10 mouse cellular contexts compared by ENCODE assay signal in genomic region chr11:121706521-121707005, GRCm38 (mm10). TPM values are rescaled to one million over a fixed set of nuclear protein-coding genes. Genes with fewer than 3 reads are reported as not detected.
DNase-seq lines count a peak whose midpoint lies in the region; ATAC-seq lines count a peak whose summit lies in the region.
"Had no signal": no experiment of that assay in that cellular context is flagged by ENCODE, and none has a peak within 500 bp of the region (broad histone marks: within the 10 kb centered on the region; RNA-seq: fewer than 3 reads in every experiment).

No protein-coding gene starts in this region.

- peak; percentile 27 to 36 for DNase-seq in left cerebral cortex, postnatal 36 days (ENCODE audit: low spot score in 2 of 2)
- DNase-seq in left cerebral cortex, adult 8-10 months (ENCODE audit: low spot score in 2 of 2) = no peak
- DNase-seq in NIH3T3 (ENCODE audit: low read depth) = peak; percentile 59
- peak; percentile 41 for DNase-seq in telencephalon, adult 2 months (ENCODE audit: low read depth, low spot score)
- DNase-seq in midbrain, embryonic 11.5 days (ENCODE audit: low spot score, missing footprints) = no peak
- no peak for DNase-seq in neural tube, embryonic 10.5 days (ENCODE audit: extremely low spot score, low spot score)
- no peak for DNase-seq in testis, postnatal 14 days (ENCODE audit: low spot score)
- DNase-seq: adrenal gland, postnatal 10 days; gastrocnemius, postnatal 25 days had no signal

- H3K27ac ChIP-seq in limb, embryonic 12.5 days = peak overlapping the region; percentile 29; the same call in 1 of the 2 replicates
- no peak overlapping the region for H3K27ac ChIP-seq in midbrain, embryonic 11.5 days (ENCODE audit: low read depth, low read length)

- no peaks in the 10 kb centered on the region for H3K9me3 ChIP-seq in limb, embryonic 12.5 days
- H3K9me3 ChIP-seq in midbrain, embryonic 11.5 days (ENCODE audit: control insufficient read depth, low read length) = no peaks in the 10 kb centered on the region

- WGBS in limb, embryonic 12.5 days = 15% methylated on average over 7 of the region's 7 CpGs
- 51% methylated on average over 7 of the region's 7 CpGs for WGBS in midbrain, embryonic 11.5 days

- H3K4me2 ChIP-seq in limb, embryonic 12.5 days = peak overlapping the region; percentile 19; the same call in 1 of the 2 replicates
- no peak overlapping the region for H3K4me2 ChIP-seq in midbrain, embryonic 11.5 days

- H3K4me1 ChIP-seq in limb, embryonic 12.5 days (replicated peaks) = peaks cover 42% of the 10 kb centered on the region
- H3K4me1 ChIP-seq in midbrain, embryonic 11.5 days (ENCODE audit: control insufficient read depth, insufficient read depth, low read length) = peaks cover 10% of the 10 kb centered on the region

- H3K9ac ChIP-seq in limb, embryonic 12.5 days (replicated peaks) = no peak overlapping the region
- H3K9ac ChIP-seq in midbrain, embryonic 11.5 days (ENCODE audit: low read length) = no peak overlapping the region

- ATAC-seq in limb, embryonic 12.5 days (ENCODE audit: insufficient number of reproducible peaks, insufficient read depth, low FRiP score, low TSS enrichment, low read depth) = 0 out of 2 replicates have a peak, but pooled peaks have one; percentile 28
- ATAC-seq in midbrain, embryonic 11.5 days (ENCODE audit: low FRiP score) = no peak

- no peak overlapping the region for H3K4me3 ChIP-seq in limb, embryonic 12.5 days (replicated peaks)
- no peak overlapping the region for H3K4me3 ChIP-seq in midbrain, embryonic 11.5 days (ENCODE audit: low read depth, low read length)

- intact Hi-C loops in left cerebral cortex, postnatal 36 days (cut with DNase I) = no loop called here

- H3K36me3 ChIP-seq in limb, embryonic 12.5 days = no peaks in the 10 kb centered on the region
- H3K36me3 ChIP-seq in midbrain, embryonic 11.5 days (ENCODE audit: control insufficient read depth, insufficient read depth, low read length) = no peaks in the 10 kb centered on the region

- peaks cover 31% of the 10 kb centered on the region for H3K27me3 ChIP-seq in limb, embryonic 12.5 days
- peaks cover 23% of the 10 kb centered on the region for H3K27me3 ChIP-seq in midbrain, embryonic 11.5 days (ENCODE audit: control insufficient read depth, insufficient read depth, low read length)

RNA-seq across cellular contexts. Expression of gene Metrnl, which starts 5.2 kb away (rescaled TPM):
- total RNA-seq in left cerebral cortex, postnatal 36 days (2021) = 10 to 100 TPM in 1 of 2 experiments, 1 to 10 TPM in 1; 8.6 to 14.5 TPM
- total RNA-seq in left cerebral cortex, adult 8-10 months (2022) = 10 to 100 TPM; 11.9 to 13.1 (median 12.9) TPM
- polyA plus RNA-seq in limb, embryonic 12.5 days (2016; fragmentation: Nextera tagmentation; extraction: Ambion mirVana) = 7.5 and 9.2 TPM in 2 replicates
- 10.5 and 10.7 TPM in 2 replicates for polyA plus RNA-seq in midbrain, embryonic 11.5 days (2014; fragmentation: Nextera tagmentation; extraction: Ambion mirVana)

RNA-seq across cellular contexts. Expression of gene B3gntl1, which starts 33.6 kb away (rescaled TPM):
- 1 to 10 TPM; 6.5 to 7.6 TPM for total RNA-seq in left cerebral cortex, postnatal 36 days (2021)
- total RNA-seq in left cerebral cortex, adult 8-10 months (2022) = 1 to 10 TPM; 6.5 to 8.0 (median 7.0) TPM
- 8.2 and 10.3 TPM in 2 replicates for polyA plus RNA-seq in limb, embryonic 12.5 days (2016; fragmentation: Nextera tagmentation; extraction: Ambion mirVana)
- polyA plus RNA-seq in midbrain, embryonic 11.5 days (2014; fragmentation: Nextera tagmentation; extraction: Ambion mirVana) = 5.2 and 5.6 TPM in 2 replicates

Comparison
In these comparisons a context has a peak if more than half of its experiments do, and no peak if none do; other contexts are left out.
1. DNase-seq: peak in left cerebral cortex, postnatal 36 days (2 of 2), NIH3T3 (single experiment) and telencephalon, adult 2 months (single experiment); none in left cerebral cortex, adult 8-10 months (0 of 2), midbrain, embryonic 11.5 days (single experiment), neural tube, embryonic 10.5 days (single experiment) and testis, postnatal 14 days (single experiment).